Mouse (Mus musculus): ENCODE data around the gene Noct. TPM values are rescaled to one million over a fixed set of nuclear protein-coding genes. Genes with fewer than 3 reads are reported as not detected.

Noct gene
- polyA plus RNA-seq, 1 experiment from 2014 or later = 11.0 TPM

DNA sequence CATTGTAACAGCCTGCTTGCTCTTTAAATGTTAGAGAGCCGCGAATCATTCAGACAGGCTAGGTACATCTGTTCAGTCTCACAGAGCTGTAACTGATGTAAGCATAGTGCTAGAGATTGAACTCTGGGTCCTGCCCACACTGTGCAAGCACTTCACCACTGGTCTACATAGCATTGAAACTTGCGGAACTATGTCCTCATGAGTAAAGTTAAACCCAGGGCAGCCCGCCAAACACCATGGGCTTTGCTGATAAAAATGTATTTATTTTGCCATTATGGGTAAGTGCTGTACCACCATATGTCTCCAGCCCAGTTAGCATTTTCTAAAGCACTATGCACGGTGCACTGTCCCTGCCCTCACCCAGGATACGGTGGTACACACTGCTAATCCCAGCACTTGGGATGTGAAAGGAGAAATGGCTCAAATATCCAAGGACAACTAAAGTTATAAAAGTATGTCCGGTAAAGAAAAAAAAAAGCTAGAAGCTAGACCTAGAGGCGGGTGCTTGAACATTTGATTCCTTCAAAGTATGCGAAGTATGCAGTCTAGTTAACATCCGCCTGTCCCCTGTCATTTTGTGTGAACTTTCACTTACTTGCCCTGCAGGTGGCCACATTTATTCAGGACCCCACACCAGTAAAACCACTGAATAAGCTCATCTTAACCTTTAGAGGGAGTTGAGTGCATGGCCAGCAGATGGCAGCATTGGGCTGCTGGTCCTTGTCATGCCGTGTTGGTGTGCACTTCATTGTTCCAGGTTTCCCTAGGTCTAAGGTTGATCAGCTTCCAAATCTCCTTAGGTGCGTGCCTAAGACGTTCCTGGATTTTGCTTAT, 9.9 kb downstream of the Noct start:
- Histone ChIP-seq H3K27ac (replicated peaks; ENCODE audit: low read depth, low read length) (no peak overlapping the region), H3K9ac (replicated peaks; ENCODE audit: low read length) (no peak overlapping the region), H3K4me3 (ENCODE audit: low read depth, low read length) (no peak overlapping the region), H3K4me2 (ENCODE audit: low read depth, low read length) (no peak overlapping the region), H3K4me1 (ENCODE audit: control insufficient read depth, insufficient read depth, low read length) (no peaks in the 10 kb centered on the region), H3K36me3 (replicated peaks; ENCODE audit: control insufficient read depth, insufficient read depth, low read depth, low read length) (no peaks in the 10 kb centered on the region), H3K27me3 (ENCODE audit: control insufficient read depth, insufficient read depth, low read length) (no peaks in the 10 kb centered on the region), H3K9me3 (replicated peaks; ENCODE audit: control insufficient read depth, low read length) (no peaks in the 10 kb centered on the region)
- DNase-seq (ENCODE audit: low spot score) (peak; percentile 94), ATAC-seq (replicated peaks; ENCODE audit: insufficient number of reproducible peaks, low FRiP score, low TSS enrichment, low read depth) (peak; percentile 76; the same call in 1 of the 2 replicates)
- WGBS = 40% methylated on average over 13 of the region's 13 CpGs

DNA sequence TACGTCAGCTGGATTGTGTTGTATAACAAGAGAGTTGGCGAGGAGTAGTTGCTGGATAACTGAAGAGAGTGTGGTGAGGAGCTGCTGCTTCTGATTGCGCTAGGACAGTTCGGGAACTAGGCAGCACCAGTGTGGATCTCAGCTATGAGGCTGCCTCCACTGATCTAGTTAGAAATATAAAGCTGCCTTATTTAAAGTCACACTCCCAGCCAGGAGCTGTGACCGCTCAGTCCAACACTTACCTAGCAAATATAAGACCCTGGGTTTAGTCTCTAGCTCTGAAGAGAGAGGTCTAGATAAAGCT, 10.5 kb downstream of the Noct start:
- H3K4me3 ChIP-seq (ENCODE audit: low read depth, low read length) = no peak overlapping the region
- H3K27me3 ChIP-seq (ENCODE audit: control insufficient read depth, insufficient read depth, low read length) = no peaks in the 10 kb centered on the region
- no peak overlapping the region for H3K4me2 ChIP-seq (ENCODE audit: low read depth, low read length)
- no peak overlapping the region for H3K27ac ChIP-seq (replicated peaks; ENCODE audit: low read depth, low read length)
- H3K9ac ChIP-seq (replicated peaks; ENCODE audit: low read length) = no peak overlapping the region
- 74% methylated on average over 5 of the region's 5 CpGs for WGBS
- H3K4me1 ChIP-seq (ENCODE audit: control insufficient read depth, insufficient read depth, low read length) = no peaks in the 10 kb centered on the region
- H3K9me3 ChIP-seq (replicated peaks; ENCODE audit: control insufficient read depth, low read length) = no peaks in the 10 kb centered on the region
- no peaks in the 10 kb centered on the region for H3K36me3 ChIP-seq (replicated peaks; ENCODE audit: control insufficient read depth, insufficient read depth, low read depth, low read length)
- peak; percentile 6; the same call in 1 of the 2 replicates for ATAC-seq (replicated peaks; ENCODE audit: insufficient number of reproducible peaks, low FRiP score, low TSS enrichment, low read depth)
- DNase-seq (ENCODE audit: low spot score) = no peak

DNA sequence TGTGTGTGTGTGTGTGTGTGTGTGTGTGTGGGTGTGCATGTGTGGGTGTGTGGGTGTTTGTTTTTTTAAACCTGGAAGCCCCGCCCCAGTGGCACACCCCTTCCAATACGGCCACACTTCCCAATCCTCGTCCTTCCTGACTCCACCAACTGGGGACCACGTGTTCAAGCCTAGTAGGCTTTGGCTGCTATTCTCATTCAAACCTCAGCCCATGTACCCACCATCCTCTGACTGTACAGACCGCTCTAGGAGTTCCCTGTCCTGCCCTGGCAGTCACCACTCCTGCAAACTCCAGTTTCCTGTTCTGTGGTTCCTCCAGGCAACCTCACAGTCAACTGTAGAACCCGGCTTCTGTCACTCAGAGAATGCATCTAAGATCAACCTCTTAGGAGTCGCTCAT, 14.3 kb downstream of the Noct start:
- Histone ChIP-seq H3K9ac (replicated peaks; ENCODE audit: low read length) (no peak overlapping the region), H3K36me3 (replicated peaks; ENCODE audit: control insufficient read depth, insufficient read depth, low read depth, low read length) (no peaks in the 10 kb centered on the region), H3K27me3 (ENCODE audit: control insufficient read depth, insufficient read depth, low read length) (no peaks in the 10 kb centered on the region), H3K4me1 (ENCODE audit: control insufficient read depth, insufficient read depth, low read length) (no peaks in the 10 kb centered on the region), H3K4me3 (ENCODE audit: low read depth, low read length) (no peak overlapping the region), H3K9me3 (replicated peaks; ENCODE audit: control insufficient read depth, low read length) (no peaks in the 10 kb centered on the region), H3K4me2 (ENCODE audit: low read depth, low read length) (no peak overlapping the region), H3K27ac (replicated peaks; ENCODE audit: low read depth, low read length) (no peak overlapping the region)
- WGBS = 92% methylated on average over 7 of the region's 7 CpGs
- DNase-seq (ENCODE audit: low spot score) = no peak
- ATAC-seq (replicated peaks; ENCODE audit: insufficient number of reproducible peaks, low FRiP score, low TSS enrichment, low read depth) = no peak

DNA sequence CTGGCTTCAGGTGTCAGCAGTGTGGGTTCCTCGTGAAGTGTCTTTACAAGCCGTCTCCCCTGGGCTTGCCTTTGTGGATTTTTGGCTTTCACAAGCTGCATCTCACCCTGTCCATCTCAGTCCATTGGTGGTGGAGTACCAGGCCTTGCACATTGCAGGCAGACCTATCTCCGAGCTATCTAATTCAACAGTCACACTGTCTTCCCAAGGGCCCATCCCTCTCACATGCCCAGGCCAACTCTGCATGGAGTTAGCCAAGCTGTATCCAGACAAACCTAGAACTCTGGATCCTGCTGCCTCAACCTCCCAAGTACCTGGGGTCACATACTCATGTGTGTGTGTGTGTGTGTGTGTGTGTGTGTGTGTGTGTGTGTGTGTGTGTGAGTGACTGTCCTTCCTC, 15.3 kb downstream of the Noct start:
- Histone ChIP-seq H3K9ac (replicated peaks; ENCODE audit: low read length) (no peak overlapping the region), H3K27ac (replicated peaks; ENCODE audit: low read depth, low read length) (no peak overlapping the region), H3K4me3 (ENCODE audit: low read depth, low read length) (no peak overlapping the region), H3K27me3 (ENCODE audit: control insufficient read depth, insufficient read depth, low read length) (no peaks in the 10 kb centered on the region), H3K4me2 (ENCODE audit: low read depth, low read length) (no peak overlapping the region), H3K4me1 (ENCODE audit: control insufficient read depth, insufficient read depth, low read length) (no peaks in the 10 kb centered on the region), H3K36me3 (replicated peaks; ENCODE audit: control insufficient read depth, insufficient read depth, low read depth, low read length) (no peaks in the 10 kb centered on the region), H3K9me3 (replicated peaks; ENCODE audit: control insufficient read depth, low read length) (no peaks in the 10 kb centered on the region)
- no peak for DNase-seq (ENCODE audit: low spot score)
- ATAC-seq (replicated peaks; ENCODE audit: insufficient number of reproducible peaks, low FRiP score, low TSS enrichment, low read depth) = no peak
- 95% methylated on average over 3 of the region's 3 CpGs for WGBS

DNA sequence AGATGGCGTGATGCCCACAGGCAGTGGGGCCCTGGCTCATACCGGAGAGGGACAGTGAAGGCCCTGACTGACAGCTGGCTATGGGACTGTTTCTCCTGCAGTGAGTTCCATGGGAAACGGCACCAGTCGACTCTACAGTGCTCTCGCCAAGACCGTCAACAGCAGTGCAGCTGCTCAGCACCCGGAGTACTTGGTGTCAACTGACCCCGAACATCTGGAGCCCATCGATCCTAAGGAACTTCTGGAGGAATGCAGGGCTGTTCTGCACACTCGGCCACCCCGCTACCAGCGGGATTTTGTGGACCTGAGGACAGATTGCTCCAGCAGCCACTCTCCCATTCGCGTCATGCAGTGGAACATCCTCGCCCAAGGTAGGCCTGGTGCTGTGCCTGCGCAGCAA, 23.5 kb downstream of the Noct start:
- 58% methylated on average over 16 of the region's 16 CpGs for WGBS
- Histone ChIP-seq H3K9me3 (replicated peaks; ENCODE audit: control insufficient read depth, low read length) (no peaks in the 10 kb centered on the region), H3K36me3 (replicated peaks; ENCODE audit: control insufficient read depth, insufficient read depth, low read depth, low read length) (peaks cover 5% of the 10 kb centered on the region), H3K4me1 (ENCODE audit: control insufficient read depth, insufficient read depth, low read length) (no peaks in the 10 kb centered on the region), H3K27me3 (ENCODE audit: control insufficient read depth, insufficient read depth, low read length) (no peaks in the 10 kb centered on the region), H3K4me3 (ENCODE audit: low read depth, low read length) (no peak overlapping the region), H3K9ac (replicated peaks; ENCODE audit: low read length) (no peak overlapping the region), H3K4me2 (ENCODE audit: low read depth, low read length) (no peak overlapping the region), H3K27ac (replicated peaks; ENCODE audit: low read depth, low read length) (no peak overlapping the region)
- ATAC-seq (replicated peaks; ENCODE audit: insufficient number of reproducible peaks, low FRiP score, low TSS enrichment, low read depth) (no peak), DNase-seq (ENCODE audit: low spot score) (peak; percentile 41)

DNA sequence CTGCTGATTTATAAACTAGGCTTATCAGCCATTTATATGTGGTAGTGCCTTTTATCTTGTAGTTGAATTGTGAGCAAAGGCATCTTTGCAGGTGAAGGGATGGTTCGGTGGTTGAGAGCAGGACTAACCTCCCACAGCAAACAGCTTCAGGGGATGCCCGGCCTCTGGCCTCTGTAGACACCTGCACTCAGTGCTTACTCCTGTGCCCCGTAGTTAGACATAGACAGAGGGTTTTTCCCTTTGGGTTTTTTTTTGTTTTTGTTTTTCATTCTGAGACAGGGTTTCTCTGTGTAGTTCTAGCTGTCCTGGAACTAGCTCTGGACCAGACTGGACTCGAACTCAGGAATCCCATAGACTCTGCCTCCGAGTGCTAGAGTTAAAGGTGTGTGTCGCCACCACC, 24.4 kb downstream of the Noct start:
- no peak for ATAC-seq (replicated peaks; ENCODE audit: insufficient number of reproducible peaks, low FRiP score, low TSS enrichment, low read depth)
- no peaks in the 10 kb centered on the region for H3K4me1 ChIP-seq (ENCODE audit: control insufficient read depth, insufficient read depth, low read length)
- no peak for DNase-seq (ENCODE audit: low spot score)
- no peaks in the 10 kb centered on the region for H3K9me3 ChIP-seq (replicated peaks; ENCODE audit: control insufficient read depth, low read length)
- H3K27ac ChIP-seq (replicated peaks; ENCODE audit: low read depth, low read length) = no peak overlapping the region
- peaks cover 12% of the 10 kb centered on the region for H3K36me3 ChIP-seq (replicated peaks; ENCODE audit: control insufficient read depth, insufficient read depth, low read depth, low read length)
- 91% methylated on average over 6 of the region's 6 CpGs for WGBS
- no peak overlapping the region for H3K4me3 ChIP-seq (ENCODE audit: low read depth, low read length)
- no peak overlapping the region for H3K9ac ChIP-seq (replicated peaks; ENCODE audit: low read length)
- H3K4me2 ChIP-seq (ENCODE audit: low read depth, low read length) = no peak overlapping the region
- H3K27me3 ChIP-seq (ENCODE audit: control insufficient read depth, insufficient read depth, low read length) = no peaks in the 10 kb centered on the region

- Histone ChIP-seq H3K27ac (replicated peaks; ENCODE audit: low read depth, low read length) (no peak overlapping the region), H3K36me3 (replicated peaks; ENCODE audit: control insufficient read depth, insufficient read depth, low read depth, low read length) (peaks cover 14% of the 10 kb centered on the region), H3K4me2 (ENCODE audit: low read depth, low read length) (no peak overlapping the region), H3K9ac (replicated peaks; ENCODE audit: low read length) (no peak overlapping the region), H3K4me3 (ENCODE audit: low read depth, low read length) (no peak overlapping the region), H3K27me3 (ENCODE audit: control insufficient read depth, insufficient read depth, low read length) (no peaks in the 10 kb centered on the region), H3K9me3 (replicated peaks; ENCODE audit: control insufficient read depth, low read length) (no peaks in the 10 kb centered on the region), H3K4me1 (ENCODE audit: control insufficient read depth, insufficient read depth, low read length) (no peaks in the 10 kb centered on the region)
- WGBS = 93% methylated on average over 11 of the region's 11 CpGs
- no peak for DNase-seq (ENCODE audit: low spot score)
- no peak for ATAC-seq (replicated peaks; ENCODE audit: insufficient number of reproducible peaks, low FRiP score, low TSS enrichment, low read depth)
Observed at GRCm38 (mm10) chr3:51249460-51249859, 25.2 kb downstream of the Noct start.

DNA sequence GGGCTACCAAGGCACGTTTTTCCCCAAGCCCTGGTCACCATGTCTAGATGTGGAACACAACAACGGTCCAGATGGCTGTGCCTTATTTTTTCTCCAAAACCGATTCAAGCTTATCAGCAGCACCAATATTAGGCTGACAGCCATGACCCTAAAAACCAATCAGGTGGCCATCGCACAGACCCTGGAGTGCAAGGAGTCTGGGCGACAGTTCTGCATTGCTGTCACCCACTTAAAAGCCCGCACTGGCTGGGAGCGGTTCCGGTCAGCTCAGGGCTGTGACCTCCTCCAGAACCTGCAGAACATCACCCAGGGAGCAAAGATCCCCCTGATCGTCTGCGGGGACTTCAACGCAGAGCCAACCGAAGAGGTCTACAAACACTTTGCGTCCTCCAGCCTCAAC, 25.6 kb downstream of the Noct start:
- Histone ChIP-seq H3K9ac (replicated peaks; ENCODE audit: low read length) (no peak overlapping the region), H3K9me3 (replicated peaks; ENCODE audit: control insufficient read depth, low read length) (no peaks in the 10 kb centered on the region)
- DNase-seq (ENCODE audit: low spot score) = no peak

More for the DNA sequence above, 25.6 kb downstream of the Noct start:
- ATAC-seq (replicated peaks; ENCODE audit: insufficient number of reproducible peaks, low FRiP score, low TSS enrichment, low read depth) = no peak
- Histone ChIP-seq H3K4me3 (ENCODE audit: low read depth, low read length) (no peak overlapping the region), H3K36me3 (replicated peaks; ENCODE audit: control insufficient read depth, insufficient read depth, low read depth, low read length) (peaks cover 14% of the 10 kb centered on the region), H3K4me1 (ENCODE audit: control insufficient read depth, insufficient read depth, low read length) (no peaks in the 10 kb centered on the region), H3K27me3 (ENCODE audit: control insufficient read depth, insufficient read depth, low read length) (no peaks in the 10 kb centered on the region), H3K27ac (replicated peaks; ENCODE audit: low read depth, low read length) (no peak overlapping the region), H3K4me2 (ENCODE audit: low read depth, low read length) (no peak overlapping the region)
- 94% methylated on average over 13 of the region's 13 CpGs for WGBS
